Mouse (Mus musculus): Measurements from ENCODE around the gene Clcn3. TPM values are rescaled to one million over a fixed set of nuclear protein-coding genes. Genes with fewer than 3 reads are reported as not detected.
"Not testable (repeated sequence)": the region's sequence is repeated elsewhere in the genome, so short reads cannot be mapped to it uniquely, and the experiment has no call there.

The Clcn3 gene
- polyA plus RNA-seq (2015; fragmentation: Nextera tagmentation; extraction: Ambion mirVana), result 51.6 and 55.7 TPM in 2 replicates

GRCm38 (mm10) chr8:60982701-60983687 is at the start of gene Clcn3:
Clcn3 (minus strand) TSS chr8:60983300.
- Histone ChIP-seq H3K36me3 (no peaks in the 10 kb centered on the region), H3K9ac (replicated peaks) (peak within 1 kb of the TSS; percentile 86), H3K9me3 (no peaks in the 10 kb centered on the region), H3K27ac (peak within 1 kb of the TSS; percentile 81), H3K4me3 (replicated peaks) (peak within 1 kb of the TSS; percentile 87), H3K27me3 (no peaks in the 10 kb centered on the region), H3K4me1 (replicated peaks) (peaks cover 22% of the 10 kb centered on the region), H3K4me2 (replicated peaks) (peak within 1 kb of the TSS; percentile 97)
- under 1% methylated on average over 101 of the region's 101 CpGs for WGBS
- ATAC-seq, result peak; percentile 99

DNA sequence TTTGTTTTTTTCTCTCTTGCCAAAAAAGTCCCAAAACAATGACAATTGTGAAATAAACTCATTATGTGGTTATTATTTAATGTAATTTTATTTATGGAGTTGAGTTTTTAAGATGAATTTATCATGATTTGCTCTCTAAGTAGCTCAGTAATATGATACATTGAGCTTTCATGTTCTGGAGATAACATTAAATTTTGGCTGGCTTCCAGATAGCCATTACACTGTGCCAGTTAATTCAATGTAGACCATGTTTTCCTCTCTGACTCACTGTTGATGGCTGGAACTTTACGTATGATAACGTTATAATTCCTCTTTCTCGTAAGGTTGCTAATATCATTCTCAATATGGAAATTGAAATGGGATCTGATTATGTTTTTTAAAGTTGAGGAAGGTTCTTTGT is 13.4 kb upstream of the Clcn3 start:
- 0 out of 2 replicates have a peak, but pooled peaks cover 5% of the 10 kb centered on the region for H3K9me3 ChIP-seq
- H3K27me3 ChIP-seq, result no peaks in the 10 kb centered on the region
- H3K36me3 ChIP-seq, result no peaks in the 10 kb centered on the region
- H3K4me2 ChIP-seq (replicated peaks), result no peak overlapping the region
- H3K4me3 ChIP-seq (replicated peaks), result no peak overlapping the region
- no peak overlapping the region for H3K9ac ChIP-seq (replicated peaks)
- no peak for ATAC-seq
- no peak overlapping the region for H3K27ac ChIP-seq
- 94% methylated on average over 3 of the region's 3 CpGs for WGBS
- peaks cover 13% of the 10 kb centered on the region for H3K4me1 ChIP-seq (replicated peaks)

DNA sequence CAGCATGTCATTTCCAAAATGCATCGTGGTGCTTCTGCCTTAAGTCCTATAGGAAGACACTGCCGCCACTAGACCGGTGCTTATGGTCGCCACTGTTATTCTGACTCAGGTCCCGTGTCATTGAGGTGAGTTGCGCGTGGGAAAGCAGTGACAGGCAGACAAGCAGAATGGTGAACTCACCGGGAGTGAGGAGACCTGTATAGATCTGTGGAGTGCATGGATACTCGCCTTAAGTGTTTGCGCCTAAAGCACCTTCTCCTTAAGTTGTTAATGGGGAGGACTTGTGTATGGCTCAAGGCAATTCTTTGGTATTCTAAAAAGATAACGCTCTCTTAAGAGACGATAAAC is 10.5 kb upstream of the Clcn3 start:
- 5% methylated on average over 12 of the region's 12 CpGs for WGBS
- Histone ChIP-seq H3K4me3 (replicated peaks) (peak overlapping the region; percentile 81), H3K27me3 (no peaks in the 10 kb centered on the region), H3K4me2 (replicated peaks) (peak overlapping the region; percentile 87), H3K27ac (peak overlapping the region; percentile 87), H3K4me1 (replicated peaks) (peaks cover 13% of the 10 kb centered on the region), H3K9me3 (0 out of 2 replicates have a peak, but pooled peaks cover 5% of the 10 kb centered on the region), H3K9ac (replicated peaks) (peak overlapping the region; percentile 83), H3K36me3 (no peaks in the 10 kb centered on the region)
- ATAC-seq, result no peak

GRCm38 (mm10) chr8:60992910-60993638 is 10.0 kb upstream of the Clcn3 start, which contains the start of gene Nek1:
Nek1 (plus strand) TSS chr8:60993195.
- H3K4me3 ChIP-seq (replicated peaks), result peak within 1 kb of the TSS; percentile 81
- peak; percentile 98 for ATAC-seq
- under 1% methylated on average over 57 of the region's 57 CpGs for WGBS
- 0 out of 2 replicates have a peak, but pooled peaks cover 2% of the 10 kb centered on the region for H3K9me3 ChIP-seq
- H3K9ac ChIP-seq (replicated peaks), result peak within 1 kb of the TSS; percentile 83
- peaks cover 13% of the 10 kb centered on the region for H3K4me1 ChIP-seq (replicated peaks)
- H3K36me3 ChIP-seq, result no peaks in the 10 kb centered on the region
- H3K4me2 ChIP-seq (replicated peaks), result peak within 1 kb of the TSS; percentile 87
- no peaks in the 10 kb centered on the region for H3K27me3 ChIP-seq
- H3K27ac ChIP-seq, result peak within 1 kb of the TSS; percentile 87

GRCm38 (mm10) chr8:60992561-60992909 is 9.4 kb upstream of the Clcn3 start:
- H3K9me3 ChIP-seq, result no peaks in the 10 kb centered on the region
- H3K36me3 ChIP-seq, result no peaks in the 10 kb centered on the region
- peak overlapping the region; percentile 87 for H3K4me2 ChIP-seq (replicated peaks)
- H3K4me3 ChIP-seq (replicated peaks), result peak overlapping the region; percentile 81
- H3K27me3 ChIP-seq, result no peaks in the 10 kb centered on the region
- peak overlapping the region; percentile 80 for H3K27ac ChIP-seq
- H3K9ac ChIP-seq (replicated peaks), result peak overlapping the region; percentile 66
- peaks cover 13% of the 10 kb centered on the region for H3K4me1 ChIP-seq (replicated peaks)
- 1% methylated on average over 16 of the region's 16 CpGs for WGBS
- ATAC-seq, result no peak

- not testable (repeated sequence) for H3K9me3 ChIP-seq; H3K27ac ChIP-seq; H3K27me3 ChIP-seq; H3K4me2 ChIP-seq (replicated peaks); H3K4me3 ChIP-seq (replicated peaks); H3K9ac ChIP-seq (replicated peaks); ATAC-seq; H3K36me3 ChIP-seq
- 93% methylated on average over 17 of the region's 17 CpGs for WGBS
- H3K4me1 ChIP-seq (replicated peaks), result peaks cover 22% of the 10 kb centered on the region
Measured at GRCm38 (mm10) chr8:60984260-60985010, 1.3 kb upstream of the Clcn3 start.

DNA sequence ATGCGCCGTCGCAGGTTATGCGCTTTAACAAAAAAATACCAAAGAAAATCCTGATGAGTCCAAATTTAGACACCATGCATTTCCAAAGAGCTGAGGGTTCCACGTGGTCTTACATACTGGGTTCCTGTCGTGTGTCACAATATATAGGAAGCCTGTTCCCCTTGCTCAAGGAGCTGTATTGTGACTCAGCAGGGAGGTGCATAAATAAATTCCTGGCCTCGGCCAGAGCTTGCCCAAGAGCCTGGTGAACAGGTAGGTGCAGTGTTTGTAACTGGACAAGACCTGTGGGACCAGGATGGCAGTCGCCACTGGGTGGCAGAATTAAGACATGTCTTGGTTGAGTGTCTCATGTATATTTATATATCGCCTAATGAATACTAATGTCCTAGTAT is 584 bp upstream of the Clcn3 start:
- Histone ChIP-seq H3K4me3 (replicated peaks) (peak overlapping the region; percentile 87), H3K9ac (replicated peaks) (peak overlapping the region; percentile 68), H3K27me3 (no peaks in the 10 kb centered on the region), H3K4me2 (replicated peaks) (peak overlapping the region; percentile 97), H3K4me1 (replicated peaks) (peaks cover 22% of the 10 kb centered on the region), H3K9me3 (no peaks in the 10 kb centered on the region), H3K36me3 (no peaks in the 10 kb centered on the region), H3K27ac (peak overlapping the region; percentile 81)
- peak; percentile 79 for ATAC-seq
- WGBS, result 8% methylated on average over 9 of the region's 9 CpGs

DNA sequence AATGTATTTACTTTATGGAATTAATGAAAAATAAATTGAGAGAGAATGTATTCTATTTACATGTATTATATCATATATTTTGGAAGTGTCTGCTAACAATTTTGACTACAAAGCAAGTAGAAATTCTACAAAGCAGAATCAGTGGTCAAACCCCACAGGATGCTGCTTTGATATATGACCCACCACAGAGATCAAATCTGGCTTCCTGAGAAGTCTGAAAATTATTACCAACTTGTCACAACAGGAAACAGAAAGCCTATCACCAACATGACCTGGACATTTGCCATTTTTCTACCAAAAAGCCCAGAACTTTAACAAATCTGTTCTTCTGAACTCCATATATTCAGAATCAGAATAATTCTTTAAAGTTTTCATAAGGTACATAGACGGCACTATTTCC is 1.7 kb downstream of the Clcn3 start:
- ATAC-seq, result no peak
- Histone ChIP-seq H3K4me2 (replicated peaks) (no peak overlapping the region; the same call in 1 of the 2 replicates), H3K27me3 (no peaks in the 10 kb centered on the region), H3K9me3 (no peaks in the 10 kb centered on the region), H3K4me3 (replicated peaks) (peak overlapping the region; percentile 87; the same call in 1 of the 2 replicates), H3K27ac (no peak overlapping the region), H3K4me1 (replicated peaks) (peaks cover 22% of the 10 kb centered on the region), H3K9ac (replicated peaks) (no peak overlapping the region), H3K36me3 (no peaks in the 10 kb centered on the region)
- WGBS, result 55% methylated on average over 1 of the region's 1 CpGs

GRCm38 (mm10) chr8:60978496-60978895 is 4.6 kb downstream of the Clcn3 start:
- Histone ChIP-seq H3K9me3 (no peaks in the 10 kb centered on the region), H3K4me3 (replicated peaks) (no peak overlapping the region), H3K4me2 (replicated peaks) (no peak overlapping the region), H3K36me3 (no peaks in the 10 kb centered on the region), H3K27ac (no peak overlapping the region), H3K4me1 (replicated peaks) (peaks cover 18% of the 10 kb centered on the region), H3K9ac (replicated peaks) (no peak overlapping the region), H3K27me3 (no peaks in the 10 kb centered on the region)
- 89% methylated on average over 5 of the region's 5 CpGs for WGBS
- ATAC-seq, result no peak

- no peak overlapping the region for H3K9ac ChIP-seq (replicated peaks)
- ATAC-seq, result no peak
- peaks cover 16% of the 10 kb centered on the region for H3K4me1 ChIP-seq (replicated peaks)
- H3K27me3 ChIP-seq, result no peaks in the 10 kb centered on the region
- WGBS, result 71% methylated on average over 9 of the region's 9 CpGs
- H3K36me3 ChIP-seq, result no peaks in the 10 kb centered on the region
- no peak overlapping the region for H3K27ac ChIP-seq
- H3K4me2 ChIP-seq (replicated peaks), result no peak overlapping the region
- H3K9me3 ChIP-seq, result no peaks in the 10 kb centered on the region
- H3K4me3 ChIP-seq (replicated peaks), result no peak overlapping the region
Measured at GRCm38 (mm10) chr8:60976818-60977217, 6.3 kb downstream of the Clcn3 start.

GRCm38 (mm10) chr8:60974837-60975236 is 8.3 kb downstream of the Clcn3 start:
- Histone ChIP-seq H3K9ac (replicated peaks) (no peak overlapping the region), H3K9me3 (no peaks in the 10 kb centered on the region), H3K4me1 (replicated peaks) (peaks cover 9% of the 10 kb centered on the region), H3K36me3 (no peaks in the 10 kb centered on the region), H3K4me3 (replicated peaks) (no peak overlapping the region), H3K4me2 (replicated peaks) (no peak overlapping the region), H3K27me3 (no peaks in the 10 kb centered on the region), H3K27ac (no peak overlapping the region)
- ATAC-seq, result no peak
- WGBS, result 78% methylated on average over 2 of the region's 2 CpGs
